Mouse (Mus musculus) forebrain, embryonic 11.5 days (tissue): ENCODE data around the gene Rnf208. TPM values are rescaled to one million over a fixed set of nuclear protein-coding genes. Genes with fewer than 3 reads are reported as not detected.

ENCODE experiments used
- ATAC-seq: fragments of 200-750 bp; cut with Nextera tagmentation; replicated peaks from 2 replicates; pipeline ENCODE4 v1.8.0; 2017; ENCODE audit warnings: moderate TSS enrichment; ENCODE audit not compliant: low FRiP score
- DNase-seq: peaks from one replicate; pipeline ENCODE4 v3.0.0-alpha.2; 2017; ENCODE audit warnings: low spot score
- H3K27ac ChIP-seq: fragments of 300-500 bp; sonication (generic); 2 replicates; pipeline ENCODE4 v1.5.1; 2014; ENCODE audit warnings: low read depth, low read length
- H3K27me3 ChIP-seq: fragments of 300-500 bp; sonication (generic); 2 replicates; pipeline ENCODE4 v1.6.1; 2014; ENCODE audit warnings: mild to moderate bottlenecking, low read length, mixed read lengths; ENCODE audit not compliant: control insufficient read depth, insufficient read depth
- H3K36me3 ChIP-seq: fragments of 300-500 bp; sonication (generic); 2 replicates; pipeline ENCODE4 v1.6.1; 2014; ENCODE audit warnings: mild to moderate bottlenecking, low read length, moderate library complexity, mixed read lengths; ENCODE audit not compliant: control insufficient read depth, insufficient read depth
- H3K4me1 ChIP-seq: fragments of 300-500 bp; sonication (generic); replicated peaks from 2 replicates; pipeline ENCODE4 v1.6.1; 2014; ENCODE audit warnings: low read length, mixed read lengths; ENCODE audit not compliant: control insufficient read depth, insufficient read depth
- H3K4me2 ChIP-seq: fragments of 300-500 bp; sonication (generic); 2 replicates; pipeline ENCODE4 v1.6.1; 2014; ENCODE audit warnings: low read depth, mild to moderate bottlenecking, low read length, moderate library complexity, mixed read lengths; ENCODE audit not compliant: severe bottlenecking
- H3K4me3 ChIP-seq: fragments of 300-500 bp; sonication (generic); 2 replicates; pipeline ENCODE4 v1.5.1; 2014; ENCODE audit warnings: low read depth, low read length
- H3K9ac ChIP-seq: fragments of 300-500 bp; sonication (generic); 2 replicates; pipeline ENCODE4 v1.6.1; 2014; ENCODE audit warnings: low read length
- H3K9me3 ChIP-seq: fragments of 300-500 bp; sonication (generic); 2 replicates; pipeline ENCODE4 v1.6.1; 2016; ENCODE audit warnings: low read length, mixed read lengths; ENCODE audit not compliant: control insufficient read depth
- WGBS: fragments of 180-500 bp; shearing (Covaris S2); extraction: QIAGEN DNeasy Blood & Tissue Kit; methylation state at CpG from one replicate; pipeline ENCODE4 v1.1.7; 2014; 5-methylcytosine and 5-hydroxymethylcytosine counted together
- polyA plus RNA-seq: library from polyadenylated mRNA; unstranded; fragments of >200 nt; fragmentation: Nextera tagmentation; extraction: Ambion mirVana; gene quantifications from 2 replicates; pipeline ENCODE4 v1.2.1, GENCODE M21; 2014

The Rnf208 gene
- polyA plus RNA-seq, 1 experiment from 2014 or later, result 33.0 TPM

GRCm38 (mm10) chr2:25271827-25272511, 29.9 kb downstream of the Rnf208 start, which contains the start of the genes Ssna1 and Anapc2:
Gene Ssna1, minus strand, starts transcription at chr2:25272438.
Gene Anapc2, plus strand, starts transcription at chr2:25272478.
- H3K27me3 ChIP-seq, result no peaks in the 10 kb centered on the region
- peaks cover 5% of the 10 kb centered on the region for H3K36me3 ChIP-seq
- under 1% methylated on average over 53 of the region's 55 CpGs for WGBS

GRCm38 (mm10) chr2:25272515-25272914, 30.5 kb downstream of the Rnf208 start:
- peaks cover 5% of the 10 kb centered on the region for H3K36me3 ChIP-seq
- ATAC-seq, result peak; percentile 62
- DNase-seq, result no peak
- peak overlapping the region; percentile 70 for H3K9ac ChIP-seq
- H3K9me3 ChIP-seq, result no peaks in the 10 kb centered on the region
- H3K4me2 ChIP-seq, result peak overlapping the region; percentile 68
- H3K27me3 ChIP-seq, result no peaks in the 10 kb centered on the region
- H3K4me3 ChIP-seq, result peak overlapping the region; percentile 91
- H3K27ac ChIP-seq, result no peak overlapping the region
- under 1% methylated on average over 28 of the region's 29 CpGs for WGBS
- H3K4me1 ChIP-seq, result peaks cover 18% of the 10 kb centered on the region

More at GRCm38 (mm10) chr2:25271827-25272511, 29.9 kb downstream of the Rnf208 start, which contains the start of the genes Ssna1 and Anapc2:
- Histone ChIP-seq H3K4me2 (peak within 1 kb of the TSS; percentile 91), H3K4me1 (peaks cover 18% of the 10 kb centered on the region), H3K9me3 (no peaks in the 10 kb centered on the region), H3K27ac (peak within 1 kb of the TSS; percentile 8; the same call in 1 of the 2 replicates), H3K4me3 (peak within 1 kb of the TSS; percentile 91), H3K9ac (peak within 1 kb of the TSS; percentile 70)
- DNase-seq (peak; percentile 99), ATAC-seq (peak; percentile 98)

- H3K36me3 ChIP-seq, result peaks cover 5% of the 10 kb centered on the region
- no peaks in the 10 kb centered on the region for H3K9me3 ChIP-seq
- no peak overlapping the region for H3K27ac ChIP-seq
- WGBS, result 39% methylated on average over 16 of the region's 16 CpGs
- H3K9ac ChIP-seq, result peak overlapping the region; percentile 70
- H3K4me2 ChIP-seq, result peak overlapping the region; percentile 68
- no peak for ATAC-seq
- peak overlapping the region; percentile 91 for H3K4me3 ChIP-seq
- H3K27me3 ChIP-seq, result no peaks in the 10 kb centered on the region
- no peak for DNase-seq
- peaks cover 18% of the 10 kb centered on the region for H3K4me1 ChIP-seq
These were observed 31.0 kb downstream of the Rnf208 start for GRCm38 (mm10) chr2:25273010-25273409.

DNA sequence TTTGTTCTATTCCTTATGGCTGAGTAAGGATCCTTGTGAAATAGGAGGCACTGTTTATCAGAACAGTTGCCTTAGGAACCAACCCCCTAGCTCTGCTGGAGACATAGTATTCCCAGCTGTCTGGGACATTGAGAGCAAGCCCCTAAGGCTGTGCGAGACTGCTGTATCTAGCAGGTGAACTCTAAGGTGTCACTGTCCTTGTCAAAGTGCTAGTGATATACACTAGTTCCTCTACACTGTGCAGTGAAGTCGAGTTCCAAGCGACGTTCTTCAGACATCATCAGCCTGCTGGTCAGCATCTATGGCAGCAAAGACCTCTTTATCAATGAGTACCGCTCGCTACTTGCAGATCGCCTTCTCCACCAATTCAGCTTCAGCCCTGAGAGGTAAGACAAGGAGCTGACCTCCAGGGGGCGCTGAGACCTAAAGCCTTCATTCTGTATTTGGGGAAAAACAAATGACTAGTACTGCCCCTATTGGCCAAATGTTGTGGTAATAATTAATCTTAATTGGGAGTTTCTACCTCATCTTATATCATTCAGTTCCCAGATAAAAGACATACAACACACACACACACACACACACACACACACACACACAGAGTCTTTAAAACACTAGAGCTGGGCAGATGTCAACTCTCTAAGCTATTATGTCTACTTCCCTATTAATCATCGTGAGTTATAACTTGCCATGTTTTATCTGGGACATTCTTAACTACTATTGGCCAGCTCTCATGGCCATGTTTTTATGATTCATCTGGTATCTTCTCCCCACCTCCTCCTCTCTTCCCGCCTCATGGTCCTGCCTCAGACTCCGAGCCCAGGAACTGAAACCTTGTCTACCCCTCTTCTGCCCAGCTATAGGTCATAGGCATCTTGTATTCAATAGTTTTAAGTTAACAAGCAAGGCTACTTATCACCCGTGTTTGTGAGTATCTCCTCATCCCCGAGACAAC, 37.1 kb downstream of the Rnf208 start:
- H3K36me3 ChIP-seq, result peaks cover 12% of the 10 kb centered on the region
- no peaks in the 10 kb centered on the region for H3K4me1 ChIP-seq
- DNase-seq (peak; percentile 89), ATAC-seq (no peak; the same call in 1 of the 2 replicates)
- H3K9me3 ChIP-seq, result no peaks in the 10 kb centered on the region
- 63% methylated on average over 13 of the region's 13 CpGs for WGBS
- no peak overlapping the region for H3K9ac ChIP-seq
- no peaks in the 10 kb centered on the region for H3K27me3 ChIP-seq
- H3K27ac ChIP-seq, result no peak overlapping the region
- H3K4me3 ChIP-seq, result no peak overlapping the region
- no peak overlapping the region for H3K4me2 ChIP-seq

DNA sequence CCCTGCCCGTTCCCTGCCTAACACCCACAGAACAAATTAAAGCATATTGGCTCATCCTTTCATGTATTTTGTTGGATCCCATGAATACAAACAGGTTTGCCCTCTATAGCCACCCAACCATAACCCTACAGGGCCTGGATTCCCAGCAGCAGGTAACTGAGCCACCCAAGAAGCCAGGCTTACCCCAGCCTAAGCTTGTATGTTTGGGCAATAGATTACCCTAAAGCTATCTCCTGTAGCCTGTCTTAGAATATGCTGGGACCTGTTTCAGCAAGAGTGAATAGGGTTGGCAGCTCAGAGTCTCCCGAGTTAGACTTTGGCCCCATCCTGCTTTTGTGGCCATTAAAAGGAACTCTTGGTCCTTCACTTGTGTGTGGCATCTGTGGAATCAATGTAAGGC, 43.5 kb downstream of the Rnf208 start:
- Histone ChIP-seq H3K4me3 (no peak overlapping the region), H3K27ac (no peak overlapping the region), H3K9ac (no peak overlapping the region), H3K9me3 (no peaks in the 10 kb centered on the region), H3K4me1 (no peaks in the 10 kb centered on the region), H3K4me2 (no peak overlapping the region), H3K27me3 (peaks cover 27% of the 10 kb centered on the region), H3K36me3 (peaks cover 7% of the 10 kb centered on the region; the same call in 1 of the 2 replicates)
- no peak for ATAC-seq
- no peak for DNase-seq
- WGBS, result 97% methylated on average over 2 of the region's 2 CpGs

DNA sequence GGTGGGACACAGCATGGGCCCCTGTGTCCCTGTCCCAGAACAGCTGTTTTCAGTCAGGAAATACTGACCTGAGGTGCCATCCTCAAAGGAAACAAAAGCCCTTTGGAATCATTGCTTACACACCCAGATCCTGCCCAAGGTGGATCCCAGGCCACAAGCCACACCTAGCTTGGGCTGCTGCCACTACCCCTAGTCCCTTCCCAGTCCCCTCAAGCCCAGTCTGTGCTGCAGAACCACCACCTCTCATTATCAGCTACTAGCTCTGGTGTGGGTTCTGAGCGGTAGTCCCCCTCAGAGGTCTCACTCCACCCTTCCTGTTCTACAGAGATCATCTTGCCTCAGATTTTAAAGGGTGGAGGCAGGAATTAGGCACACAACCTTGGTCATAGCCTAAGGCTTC, 44.3 kb downstream of the Rnf208 start:
- Histone ChIP-seq H3K36me3 (peaks cover 7% of the 10 kb centered on the region; the same call in 1 of the 2 replicates), H3K27me3 (peaks cover 35% of the 10 kb centered on the region), H3K4me2 (no peak overlapping the region), H3K9me3 (no peaks in the 10 kb centered on the region), H3K4me1 (no peaks in the 10 kb centered on the region; the same call in 1 of the 2 replicates), H3K4me3 (no peak overlapping the region), H3K9ac (no peak overlapping the region), H3K27ac (no peak overlapping the region)
- ATAC-seq (no peak), DNase-seq (no peak)
- WGBS, result 88% methylated on average over 1 of the region's 1 CpGs

DNA sequence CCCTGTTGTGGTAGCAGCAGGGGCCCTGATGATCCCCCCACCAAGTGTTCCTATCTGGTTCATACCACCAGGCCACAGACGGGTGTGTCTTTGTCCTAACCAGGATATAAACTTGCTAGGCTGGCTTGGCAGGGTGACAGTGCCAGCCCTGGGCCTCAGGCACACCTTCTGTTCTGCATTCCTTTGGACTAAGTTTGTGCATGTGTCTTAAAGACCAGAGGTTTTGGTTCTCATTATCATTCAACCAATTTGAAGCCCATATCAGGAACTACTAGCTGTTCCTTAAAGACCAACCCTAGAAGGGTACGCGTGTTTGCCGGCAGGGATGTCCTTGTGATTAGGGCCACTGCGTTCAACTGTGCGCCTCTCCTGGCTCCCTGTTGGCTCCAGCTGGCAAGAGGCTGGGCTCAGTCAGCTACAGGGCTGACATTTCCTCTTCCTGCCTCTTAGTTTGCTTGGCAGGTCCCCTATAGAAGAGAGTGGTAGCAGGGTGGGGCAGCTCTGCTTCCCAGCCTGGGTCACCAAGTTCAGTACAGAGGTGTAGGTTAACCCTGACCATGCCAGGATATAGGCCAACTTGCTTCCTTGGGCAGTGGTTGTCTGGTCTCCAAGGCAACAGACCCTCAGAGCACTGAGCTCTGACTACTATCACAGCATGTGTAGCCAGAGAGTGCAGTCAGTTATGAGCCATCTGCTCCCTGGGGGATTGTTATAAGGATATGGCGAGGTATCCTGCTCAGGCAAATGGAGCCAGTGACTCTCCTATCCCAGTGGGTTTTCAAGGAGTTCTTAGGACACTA, 45.0 kb downstream of the Rnf208 start:
- 54% methylated on average over 7 of the region's 7 CpGs for WGBS
- H3K27me3 ChIP-seq, result peaks cover 42% of the 10 kb centered on the region

More for the DNA sequence above, 45.0 kb downstream of the Rnf208 start:
- ATAC-seq, result no peak
- Histone ChIP-seq H3K9me3 (no peaks in the 10 kb centered on the region), H3K4me3 (no peak overlapping the region), H3K9ac (no peak overlapping the region), H3K36me3 (peaks cover 7% of the 10 kb centered on the region; the same call in 1 of the 2 replicates), H3K4me1 (peaks cover 1% of the 10 kb centered on the region; the same call in 1 of the 2 replicates), H3K4me2 (no peak overlapping the region), H3K27ac (no peak overlapping the region)
- DNase-seq, result no peak
